Mouse (Mus musculus) heart, postnatal 14 days (tissue): ENCODE results near the gene Frat1. TPM values are rescaled to one million over a fixed set of nuclear protein-coding genes. Genes with fewer than 3 reads are reported as not detected.
A peak's percentile ranks its signal among the peaks of the same experiment; 100 is the strongest.

ENCODE experiments used
- DNase-seq, 2 experiments: peaks; one replicate each; pipeline ENCODE4 v3.0.0; 2021 to 2022
- intact Hi-C: fragments of 180-260 bp; cut with DNase I; formaldehyde crosslinking; loops from one replicate; pipeline ENCODE4 v1.15.1; 2025
- long read RNA-seq, 2 experiments: library from polyadenylated mRNA; stranded (forward); transcript quantifications; one replicate each; pipeline ENCODE4 v2.0.0; 2021
- total RNA-seq, 2 experiments: library from RNA; stranded (reverse); gene quantifications; 2 replicates each; pipeline ENCODE4 v1.2.3; 2021

Frat1 gene
- total RNA-seq, result 1 to 10 TPM; 2.5 to 3.2 TPM
- long read RNA-seq, experiment 1, partial matches to known transcripts, result 0 of 3 reads
- long read RNA-seq, experiment 1, other reads (novel, unspliced or antisense), result 0 of 3 reads
- long read RNA-seq, experiment 2, result 0 reads

GRCm38 (mm10) chr19:41829381-41830105 lies at the start of gene Frat1:
Gene Frat1, plus strand, starts transcription at chr19:41829970.
- DNase-seq, result peak; percentile 86 to 88
- intact Hi-C loops, result loop anchor here (2.0 kb wide), 1 partner anchor 25 kb away; no protein-coding TSS in a partner anchor

- DNase-seq, result no peak
- intact Hi-C loops, result no loop called here
Observed at GRCm38 (mm10) chr19:41786896-41787295, 42.9 kb upstream of the Frat1 start.

- no peak for DNase-seq
- intact Hi-C loops, result no loop called here
Observed at GRCm38 (mm10) chr19:41789110-41789961, 40.4 kb upstream of the Frat1 start.

- intact Hi-C loops, result no loop called here
- DNase-seq, result no peak
Observed at GRCm38 (mm10) chr19:41791384-41791783, 38.4 kb upstream of the Frat1 start.

- intact Hi-C loops, result no loop called here
- DNase-seq, result no peak
Observed at GRCm38 (mm10) chr19:41792934-41793486, 36.8 kb upstream of the Frat1 start.

GRCm38 (mm10) chr19:41794017-41794416 lies 35.8 kb upstream of the Frat1 start:
- DNase-seq, result no peak
- intact Hi-C loops, result no loop called here

- no peak for DNase-seq
- intact Hi-C loops, result no loop called here
Observed at GRCm38 (mm10) chr19:41794901-41795300, 34.9 kb upstream of the Frat1 start.

- DNase-seq, result no peak
- intact Hi-C loops, result no loop called here
Observed at GRCm38 (mm10) chr19:41796148-41796760, 33.5 kb upstream of the Frat1 start.

GRCm38 (mm10) chr19:41796789-41797327 lies 32.9 kb upstream of the Frat1 start:
- intact Hi-C loops, result no loop called here
- DNase-seq, result no peak

- DNase-seq, result no peak
Observed at GRCm38 (mm10) chr19:41797536-41797935, 32.2 kb upstream of the Frat1 start.

GRCm38 (mm10) chr19:41800451-41800850 lies 29.3 kb upstream of the Frat1 start:
- intact Hi-C loops, result loop anchor here (5.0 kb wide), 1 partner anchor 47 kb away; the partner anchor contains the start of gene Frat2
- DNase-seq, result no peak

More at GRCm38 (mm10) chr19:41797536-41797935, 32.2 kb upstream of the Frat1 start:
- intact Hi-C loops, result no loop called here

GRCm38 (mm10) chr19:41800986-41801741 lies 28.6 kb upstream of the Frat1 start:
- no peak for DNase-seq
- intact Hi-C loops, result loop anchor here (5.0 kb wide), 1 partner anchor 46 kb away; the partner anchor contains the start of gene Frat2

- intact Hi-C loops, result loop anchor here (5.0 kb wide), 1 partner anchor 45 kb away; the partner anchor contains the start of gene Frat2
- DNase-seq, result peak; percentile 90 to 91
Observed at GRCm38 (mm10) chr19:41801742-41802369, 27.9 kb upstream of the Frat1 start, which contains the start of gene Arhgap19. Gene Arhgap19, minus strand, starts transcription at chr19:41802047.

- peak in 1 of 2 experiments; percentile 9 for DNase-seq
- intact Hi-C loops, result loop anchor here (5.0 kb wide), 1 partner anchor 44 kb away; the partner anchor contains the start of gene Frat2
Observed at GRCm38 (mm10) chr19:41803322-41803721, 26.4 kb upstream of the Frat1 start.

GRCm38 (mm10) chr19:41805831-41806230 lies 23.9 kb upstream of the Frat1 start:
- intact Hi-C loops, result loop anchor here (2.0 kb wide), 1 partner anchor 23 kb away; the partner anchor contains the start of gene Frat1
- no peak for DNase-seq

GRCm38 (mm10) chr19:41807497-41807896 lies 22.3 kb upstream of the Frat1 start:
- intact Hi-C loops, result no loop called here
- no peak for DNase-seq

GRCm38 (mm10) chr19:41808104-41808634 lies 21.6 kb upstream of the Frat1 start:
- intact Hi-C loops, result no loop called here
- DNase-seq, result no peak

- DNase-seq, result no peak
- intact Hi-C loops, result no loop called here
Observed at GRCm38 (mm10) chr19:41810074-41810473, 19.7 kb upstream of the Frat1 start.
